Mouse (Mus musculus): ENCODE data around the gene Tcl1b3. TPM values are rescaled to one million over a fixed set of nuclear protein-coding genes. Genes with fewer than 3 reads are reported as not detected.
"Not testable (repeated sequence)": the region's sequence is repeated elsewhere in the genome, so short reads cannot be mapped to it uniquely, and the experiment has no call there.

The Tcl1b3 gene
- not detected in 2 replicates for polyA plus RNA-seq (2015; fragmentation: Nextera tagmentation; extraction: Ambion mirVana)

DNA sequence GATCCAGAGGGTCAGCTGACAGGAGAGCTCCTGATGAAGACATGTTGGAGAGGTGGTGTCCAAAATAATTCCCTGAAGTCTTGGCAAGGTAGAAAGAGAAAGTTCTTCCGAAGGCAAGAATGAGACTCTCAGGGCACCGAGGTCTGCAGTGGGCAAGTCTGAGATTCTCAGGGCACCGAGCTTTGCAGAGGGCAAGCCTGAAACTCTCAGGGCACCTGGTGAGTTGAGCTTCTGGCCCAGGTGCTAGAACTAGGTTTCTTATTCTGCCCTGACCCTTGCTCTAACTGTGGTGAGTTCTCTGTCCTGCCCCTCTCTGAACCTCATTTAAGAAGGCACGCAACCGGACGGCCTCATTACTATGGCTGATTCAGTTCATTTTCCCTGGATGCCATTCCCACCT lies at the start of gene Tcl1b3:
Gene Tcl1b3 (plus strand): TSS at position 301 of the 400 bp plus-strand sequence.
- H3K27ac ChIP-seq; H3K4me1 ChIP-seq; H3K9ac ChIP-seq; H3K4me2 ChIP-seq; ATAC-seq (replicated peaks); H3K9me3 ChIP-seq; H3K27me3 ChIP-seq (replicated peaks); H3K4me3 ChIP-seq; H3K36me3 ChIP-seq (replicated peaks): not testable (repeated sequence)
- 95% methylated on average over 6 of the region's 6 CpGs for WGBS

DNA sequence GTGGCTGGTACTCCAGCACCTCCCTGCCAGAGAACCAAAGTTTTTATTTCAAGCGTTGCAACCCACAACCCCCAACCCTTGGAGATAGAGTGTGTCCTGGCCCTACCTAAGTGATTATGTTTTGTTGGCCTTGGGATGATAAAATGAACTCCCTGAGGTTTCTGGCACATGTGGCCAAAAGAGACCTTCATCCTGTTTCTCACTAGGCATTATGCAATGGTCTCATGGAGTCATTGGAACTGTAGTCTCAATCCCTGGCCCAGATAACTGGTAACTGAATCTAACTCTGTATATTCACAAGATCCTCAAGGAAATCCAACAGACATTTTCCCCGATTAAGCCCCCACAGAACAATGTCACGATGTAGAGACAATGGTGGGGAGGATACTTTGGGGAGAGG lies 47.7 kb upstream of the Tcl1b3 start:
- 92% methylated on average over 3 of the region's 3 CpGs for WGBS

DNA sequence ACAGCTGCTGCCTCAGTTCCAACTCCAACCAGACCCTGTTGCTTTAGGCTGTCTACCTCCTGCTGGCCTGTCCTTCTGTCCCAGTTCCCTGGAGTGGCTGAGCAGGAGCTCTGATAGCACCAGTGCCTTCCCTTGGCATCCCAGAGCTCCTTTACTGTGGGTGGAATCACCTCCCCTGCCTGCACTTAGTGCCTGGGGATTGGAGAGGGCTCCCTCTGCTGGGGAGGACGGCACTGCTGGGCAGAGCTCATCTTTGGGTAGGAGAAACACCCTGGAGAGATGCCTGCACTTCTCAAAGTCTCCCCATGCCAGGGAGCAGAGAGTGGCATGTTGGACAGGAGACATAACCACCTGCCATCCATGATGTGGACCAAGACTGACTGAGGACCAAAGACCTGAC lies 45.9 kb upstream of the Tcl1b3 start:
- not testable (repeated sequence) for H3K4me1 ChIP-seq; H3K27me3 ChIP-seq (replicated peaks); H3K4me2 ChIP-seq; ATAC-seq (replicated peaks); H3K9ac ChIP-seq; H3K27ac ChIP-seq; H3K36me3 ChIP-seq (replicated peaks); H3K9me3 ChIP-seq; H3K4me3 ChIP-seq
- WGBS = 53% methylated on average over 1 of the region's 1 CpGs

More for the DNA sequence above, 47.7 kb upstream of the Tcl1b3 start:
- H3K4me1 ChIP-seq = no peaks in the 10 kb centered on the region
- H3K36me3 ChIP-seq (replicated peaks) = no peaks in the 10 kb centered on the region
- H3K9ac ChIP-seq = no peak overlapping the region
- H3K27me3 ChIP-seq (replicated peaks) = no peaks in the 10 kb centered on the region
- H3K4me3 ChIP-seq = no peak overlapping the region
- H3K27ac ChIP-seq = no peak overlapping the region
- ATAC-seq (replicated peaks) = no peak
- H3K4me2 ChIP-seq = no peak overlapping the region
- H3K9me3 ChIP-seq = no peaks in the 10 kb centered on the region

DNA sequence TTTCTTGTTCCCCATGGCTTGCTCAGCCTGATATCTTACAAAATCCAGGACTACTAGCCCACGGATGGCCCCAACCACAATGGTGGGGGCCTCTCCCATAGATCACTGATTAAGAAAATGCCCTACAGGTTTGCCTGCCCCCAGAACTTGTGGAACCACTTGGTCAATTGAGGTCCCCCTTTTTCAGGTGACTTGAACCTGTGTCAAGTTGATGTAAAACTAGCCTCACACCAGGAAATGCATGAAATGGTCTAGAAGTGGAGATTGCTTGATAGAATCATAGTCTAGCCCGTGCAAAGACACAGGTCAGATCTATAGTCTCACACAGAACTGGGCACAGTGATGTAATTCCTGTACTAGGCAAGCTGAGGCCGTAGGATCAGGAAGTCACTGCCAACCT lies 45.1 kb upstream of the Tcl1b3 start, which contains the start of gene Tcl1b2:
Gene Tcl1b2 (plus strand): TSS at position 301 of the 400 bp plus-strand sequence.
- H3K9ac ChIP-seq = no peak within 1 kb of the TSS
- no peaks in the 10 kb centered on the region for H3K36me3 ChIP-seq (replicated peaks)
- WGBS = 73% methylated on average over 3 of the region's 3 CpGs
- H3K4me1 ChIP-seq = no peaks in the 10 kb centered on the region
- H3K9me3 ChIP-seq = no peaks in the 10 kb centered on the region
- no peak within 1 kb of the TSS for H3K4me2 ChIP-seq
- no peak within 1 kb of the TSS for H3K4me3 ChIP-seq
- ATAC-seq (replicated peaks) = no peak
- H3K27me3 ChIP-seq (replicated peaks) = no peaks in the 10 kb centered on the region
- no peak within 1 kb of the TSS for H3K27ac ChIP-seq

DNA sequence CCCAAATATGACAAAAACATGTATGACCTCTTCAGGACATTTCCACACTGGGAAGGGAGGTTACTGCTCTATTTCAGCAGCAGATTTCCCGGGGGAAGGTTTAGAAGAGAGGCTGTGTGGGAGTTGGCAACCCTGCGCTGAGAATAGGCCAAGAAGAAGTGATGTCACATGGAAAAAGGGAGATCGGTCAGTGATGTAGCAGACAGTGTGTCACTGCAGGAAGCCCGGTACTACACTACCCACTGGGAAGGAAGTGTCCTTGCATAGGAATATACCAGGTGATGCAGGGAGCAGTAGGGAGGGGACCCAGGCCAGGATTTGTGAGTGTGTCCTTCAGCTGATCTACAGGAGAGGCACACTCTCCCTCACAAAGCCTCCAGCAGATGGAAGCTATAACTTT lies 35.6 kb upstream of the Tcl1b3 start:
- not testable (repeated sequence) for H3K27me3 ChIP-seq (replicated peaks); H3K36me3 ChIP-seq (replicated peaks); H3K27ac ChIP-seq; H3K9ac ChIP-seq; H3K4me3 ChIP-seq; ATAC-seq (replicated peaks); H3K4me1 ChIP-seq; H3K4me2 ChIP-seq; H3K9me3 ChIP-seq
- 78% methylated on average over 4 of the region's 4 CpGs for WGBS

DNA sequence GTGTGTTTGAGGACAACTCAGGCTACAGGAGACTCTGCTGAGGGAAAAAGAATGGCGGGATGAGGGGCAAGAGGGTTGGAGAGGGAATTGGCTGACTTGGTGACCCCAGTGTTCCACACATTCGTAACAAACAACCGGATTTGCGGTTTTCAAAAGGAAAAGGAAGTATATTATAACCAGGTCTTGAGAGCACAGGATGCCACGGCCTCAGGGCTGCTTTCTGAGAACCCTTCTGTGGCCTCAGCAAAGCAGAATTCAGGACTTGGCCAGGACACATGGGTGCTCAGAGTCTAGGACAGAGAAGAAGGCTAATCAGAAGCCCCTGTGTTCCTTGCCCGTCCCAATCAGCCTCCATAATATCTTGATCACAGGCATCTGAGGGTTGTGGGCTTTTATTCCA lies 32.0 kb upstream of the Tcl1b3 start:
- no peak overlapping the region for H3K4me3 ChIP-seq
- H3K4me2 ChIP-seq = no peak overlapping the region
- no peaks in the 10 kb centered on the region for H3K27me3 ChIP-seq (replicated peaks)
- H3K36me3 ChIP-seq (replicated peaks) = no peaks in the 10 kb centered on the region
- H3K4me1 ChIP-seq = no peaks in the 10 kb centered on the region
- 90% methylated on average over 6 of the region's 6 CpGs for WGBS
- no peaks in the 10 kb centered on the region for H3K9me3 ChIP-seq
- no peak for ATAC-seq (replicated peaks)
- no peak overlapping the region for H3K9ac ChIP-seq
- H3K27ac ChIP-seq = no peak overlapping the region

DNA sequence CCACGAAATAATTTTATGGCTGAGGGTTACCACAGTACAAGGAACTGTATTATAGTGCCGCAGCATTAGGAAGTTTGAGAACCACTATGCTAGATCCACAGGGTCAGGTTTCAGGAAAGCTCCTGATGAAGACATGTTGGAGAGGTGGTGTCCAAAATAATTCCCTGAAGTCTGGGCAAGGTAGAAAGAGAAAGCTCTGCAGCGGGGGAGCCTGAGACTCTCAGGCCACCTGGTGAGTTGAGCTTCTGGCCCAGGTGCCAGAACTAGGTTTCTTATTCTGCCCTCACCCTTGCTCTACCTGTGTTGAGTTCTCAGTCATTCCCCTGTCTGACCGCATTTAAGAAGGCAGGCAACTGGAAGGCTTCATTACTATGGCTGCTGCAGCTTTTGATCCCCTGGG lies 31.5 kb upstream of the Tcl1b3 start, which contains the start of gene Tcl1b1:
Gene Tcl1b1 (plus strand): TSS at position 301 of the 400 bp plus-strand sequence.
- Histone ChIP-seq H3K36me3 (replicated peaks) (no peaks in the 10 kb centered on the region), H3K27ac (no peak within 1 kb of the TSS), H3K9ac (no peak within 1 kb of the TSS), H3K4me3 (no peak within 1 kb of the TSS), H3K9me3 (no peaks in the 10 kb centered on the region), H3K27me3 (replicated peaks) (no peaks in the 10 kb centered on the region), H3K4me1 (no peaks in the 10 kb centered on the region), H3K4me2 (no peak within 1 kb of the TSS)
- ATAC-seq (replicated peaks) = no peak
- 83% methylated on average over 4 of the region's 4 CpGs for WGBS

DNA sequence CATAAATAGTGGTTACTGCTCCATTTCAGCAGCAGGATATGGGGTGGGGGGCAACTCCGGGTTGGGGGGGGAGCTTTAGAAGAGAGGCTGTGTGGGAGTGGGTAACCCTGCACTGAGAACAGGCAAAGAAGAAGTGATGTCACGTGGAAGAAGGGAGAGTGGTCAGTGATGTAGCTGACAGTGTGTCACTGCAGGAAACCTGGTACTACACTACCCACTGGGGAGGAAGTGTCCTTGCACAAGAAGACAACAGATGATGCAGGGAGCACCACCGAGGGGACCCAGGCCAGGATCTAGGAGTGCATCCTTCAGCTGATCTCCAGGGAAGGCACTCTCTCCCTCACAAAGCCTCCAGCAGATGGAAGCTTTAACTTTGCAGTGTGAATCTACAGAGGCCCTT lies 24.1 kb upstream of the Tcl1b3 start:
- Histone ChIP-seq H3K36me3 (replicated peaks) (no peaks in the 10 kb centered on the region), H3K4me1 (no peaks in the 10 kb centered on the region), H3K27me3 (replicated peaks) (no peaks in the 10 kb centered on the region), H3K27ac (no peak overlapping the region), H3K9ac (no peak overlapping the region), H3K4me3 (no peak overlapping the region), H3K4me2 (no peak overlapping the region), H3K9me3 (no peaks in the 10 kb centered on the region)
- WGBS = 81% methylated on average over 3 of the region's 3 CpGs
- no peak for ATAC-seq (replicated peaks)

DNA sequence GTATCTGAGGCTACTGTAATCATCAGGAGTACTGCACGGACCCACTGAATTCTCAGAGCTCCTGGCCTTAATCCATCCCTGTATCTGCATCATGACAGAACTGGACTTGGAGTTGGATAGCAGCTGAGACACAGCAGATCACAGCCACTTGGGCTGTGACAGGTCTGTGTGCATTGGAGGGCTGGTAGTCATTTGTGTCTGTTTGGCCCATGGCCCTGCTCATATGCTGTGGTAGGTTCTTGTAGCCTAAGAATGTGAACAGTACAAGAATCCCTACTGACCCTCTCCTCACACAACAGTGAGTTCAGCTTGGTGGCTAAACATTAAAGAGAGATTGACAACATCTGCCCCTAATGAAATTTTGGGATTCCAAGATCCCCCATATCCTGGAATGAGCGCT lies 17.5 kb upstream of the Tcl1b3 start:
- 89% methylated on average over 2 of the region's 2 CpGs for WGBS
- Histone ChIP-seq H3K27me3 (replicated peaks) (no peaks in the 10 kb centered on the region), H3K9me3 (no peaks in the 10 kb centered on the region)

DNA sequence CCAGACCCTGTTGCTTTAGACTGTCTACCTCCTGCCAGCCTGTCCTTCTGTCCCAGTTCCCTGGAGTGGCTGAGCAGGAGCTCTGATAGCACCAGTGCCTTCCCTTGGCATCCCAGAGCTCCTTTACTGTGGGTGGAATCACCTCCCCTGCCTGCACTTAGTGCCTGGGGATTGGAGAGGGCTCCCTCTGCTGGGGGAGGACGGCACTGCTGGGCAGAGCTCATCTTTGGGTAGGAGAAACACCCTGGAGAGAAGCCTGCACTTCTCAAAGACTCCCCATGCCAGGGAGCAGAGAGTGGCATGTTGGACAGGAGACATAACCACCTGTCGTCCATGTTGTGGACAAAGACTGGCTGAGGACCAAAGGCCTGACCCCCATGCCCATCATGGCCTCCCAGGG lies 16.5 kb upstream of the Tcl1b3 start:
- ATAC-seq (replicated peaks); H3K4me1 ChIP-seq; H3K27me3 ChIP-seq (replicated peaks); H3K9me3 ChIP-seq; H3K9ac ChIP-seq; H3K4me2 ChIP-seq; H3K27ac ChIP-seq; H3K4me3 ChIP-seq; H3K36me3 ChIP-seq (replicated peaks): not testable (repeated sequence)
- 34% methylated on average over 2 of the region's 2 CpGs for WGBS

More for the DNA sequence above, 17.5 kb upstream of the Tcl1b3 start:
- Histone ChIP-seq H3K27ac (no peak overlapping the region), H3K4me3 (no peak overlapping the region), H3K4me1 (no peaks in the 10 kb centered on the region), H3K9ac (no peak overlapping the region), H3K36me3 (replicated peaks) (no peaks in the 10 kb centered on the region), H3K4me2 (no peak overlapping the region)
- ATAC-seq (replicated peaks) = no peak

DNA sequence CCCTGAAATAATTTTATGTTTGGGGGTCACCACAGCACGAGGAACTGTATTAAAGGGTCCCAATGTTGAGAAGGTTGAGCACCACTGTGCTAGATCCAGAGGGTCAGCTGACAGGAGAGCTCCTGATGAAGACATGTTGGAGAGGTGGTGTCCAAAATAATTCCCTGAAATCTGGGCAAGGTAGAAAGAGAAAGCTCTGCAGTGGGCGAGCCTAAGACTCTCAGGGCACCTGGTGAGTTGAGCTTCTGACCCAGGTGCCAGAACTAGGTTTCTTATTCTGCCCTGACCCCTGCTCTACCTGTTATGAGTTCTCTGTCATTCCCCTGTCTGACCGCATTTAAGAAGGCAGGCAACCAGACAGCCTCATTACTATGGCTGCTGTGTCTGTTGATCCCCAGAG lies 14.8 kb upstream of the Tcl1b3 start, which contains the start of gene Tcl1b5:
Gene Tcl1b5 (plus strand): TSS at position 301 of the 400 bp plus-strand sequence.
- H3K27ac ChIP-seq; H3K27me3 ChIP-seq (replicated peaks); H3K9ac ChIP-seq; ATAC-seq (replicated peaks); H3K4me1 ChIP-seq; H3K36me3 ChIP-seq (replicated peaks); H3K4me2 ChIP-seq; H3K4me3 ChIP-seq; H3K9me3 ChIP-seq: not testable (repeated sequence)
- 75% methylated on average over 3 of the region's 3 CpGs for WGBS

DNA sequence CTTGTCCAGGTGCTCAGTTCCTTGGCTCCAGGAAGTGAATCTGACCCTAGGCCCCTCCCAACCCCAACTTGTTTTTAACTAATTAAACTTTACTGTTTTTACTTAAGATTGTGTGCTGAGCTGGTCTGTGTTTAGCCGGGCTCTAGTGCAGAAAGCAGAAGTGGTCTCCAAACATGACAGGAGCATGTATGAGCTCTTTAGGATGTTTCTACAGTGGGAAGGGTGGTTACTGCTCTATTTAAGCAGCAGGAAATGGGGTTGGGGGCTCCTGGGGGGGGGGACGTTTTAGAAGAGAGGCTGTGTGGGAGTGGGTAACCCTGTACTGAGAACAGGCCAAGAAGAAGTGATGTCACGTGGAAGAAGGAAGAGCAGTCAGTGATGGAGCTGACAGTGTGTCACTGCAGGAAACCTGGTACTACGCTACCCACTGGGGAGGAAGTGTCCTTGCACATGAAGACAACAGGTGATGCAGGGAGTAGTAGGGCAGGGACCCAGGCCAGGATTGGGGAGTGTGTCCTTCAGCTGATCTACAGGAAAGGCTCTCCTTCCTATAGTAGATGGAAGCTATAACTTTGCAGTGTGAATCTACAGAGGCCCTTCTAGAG lies 9.7 kb upstream of the Tcl1b3 start:
- not testable (repeated sequence) for H3K4me2 ChIP-seq

DNA sequence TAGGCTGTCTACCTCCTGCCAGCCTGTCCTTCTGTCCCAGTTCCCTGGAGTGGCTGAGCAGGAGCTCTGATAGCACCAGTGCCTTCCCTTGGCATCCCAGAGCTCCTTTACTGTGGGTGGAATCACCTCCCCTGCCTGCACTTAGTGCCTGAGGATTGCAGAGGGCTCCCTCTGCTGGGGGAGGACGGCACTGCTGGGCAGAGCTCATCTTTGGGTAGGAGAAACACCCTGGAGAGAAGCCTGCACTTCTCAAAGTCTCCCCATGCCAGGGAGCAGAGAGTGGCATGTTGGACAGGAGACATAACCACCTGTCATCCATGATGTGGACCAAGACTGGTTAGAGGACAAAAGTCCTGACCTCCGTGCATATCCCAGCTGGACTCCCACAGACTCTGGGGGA lies 1.9 kb upstream of the Tcl1b3 start:
- H3K4me1 ChIP-seq; ATAC-seq (replicated peaks); H3K27ac ChIP-seq; H3K9me3 ChIP-seq; H3K9ac ChIP-seq; H3K4me3 ChIP-seq; H3K36me3 ChIP-seq (replicated peaks); H3K27me3 ChIP-seq (replicated peaks); H3K4me2 ChIP-seq: not testable (repeated sequence)
- WGBS = 52% methylated on average over 2 of the region's 2 CpGs

More for the DNA sequence above, 9.7 kb upstream of the Tcl1b3 start:
- not testable (repeated sequence) for H3K27ac ChIP-seq; H3K9ac ChIP-seq; ATAC-seq (replicated peaks); H3K27me3 ChIP-seq (replicated peaks); H3K36me3 ChIP-seq (replicated peaks); H3K4me3 ChIP-seq; H3K9me3 ChIP-seq; H3K4me1 ChIP-seq
- WGBS = 78% methylated on average over 4 of the region's 4 CpGs

Measured in midbrain, embryonic 15.5 days (tissue).